Mouse (Mus musculus): ENCODE data around the gene Rnf103. TPM values are rescaled to one million over a fixed set of nuclear protein-coding genes. Genes with fewer than 3 reads are reported as not detected.
"Not testable (repeated sequence)": the region's sequence is repeated elsewhere in the genome, so short reads cannot be mapped to it uniquely, and the experiment has no call there.

Gene Rnf103
- 10 to 100 TPM; 29.9 to 32.3 TPM for total RNA-seq (2021)
- long read RNA-seq, experiment 1, transcript Rnf103-201 (4 exons, 3,264 nt) = major isoform, 19 of 28 reads
- long read RNA-seq, experiment 1, partial matches to known transcripts = 3 of 28 reads
- long read RNA-seq, experiment 1, other reads (novel, unspliced or antisense) = 5 of 28 reads
- long read RNA-seq, experiment 2, transcript Rnf103-201 (4 exons, 3,264 nt) = major isoform, 14 of 19 reads
- long read RNA-seq, experiment 2, partial matches to known transcripts = 3 of 19 reads
- long read RNA-seq, experiment 2, other reads (novel, unspliced or antisense) = 2 of 19 reads

GRCm38 (mm10) chr6:71493675-71494340 lies at the start of gene Rnf103:
Rnf103 (plus strand) TSS chr6:71493894.
- peak; percentile 98 for DNase-seq

GRCm38 (mm10) chr6:71444756-71445155 lies 48.9 kb upstream of the Rnf103 start:
- no peak for DNase-seq

- DNase-seq = no peak
Observed at GRCm38 (mm10) chr6:71445560-71445959, 48.1 kb upstream of the Rnf103 start.

GRCm38 (mm10) chr6:71452792-71453191 lies 40.9 kb upstream of the Rnf103 start:
- no peak for DNase-seq

- not testable (repeated sequence) for DNase-seq
Observed at GRCm38 (mm10) chr6:71453983-71454739, 39.5 kb upstream of the Rnf103 start.

- no peak for DNase-seq
Observed at GRCm38 (mm10) chr6:71457956-71458608, 35.6 kb upstream of the Rnf103 start.

GRCm38 (mm10) chr6:71465146-71465545 lies 28.5 kb upstream of the Rnf103 start:
- DNase-seq = no peak

- no peak for DNase-seq
Observed at GRCm38 (mm10) chr6:71467766-71468165, 25.9 kb upstream of the Rnf103 start.

- peak; percentile 14 for DNase-seq
Observed at GRCm38 (mm10) chr6:71469291-71469690, 24.4 kb upstream of the Rnf103 start.

- DNase-seq = no peak
Observed at GRCm38 (mm10) chr6:71471830-71472520, 21.7 kb upstream of the Rnf103 start.

- DNase-seq = no peak
Observed at GRCm38 (mm10) chr6:71472786-71473185, 20.9 kb upstream of the Rnf103 start.

- no peak for DNase-seq
Observed at GRCm38 (mm10) chr6:71475604-71476003, 18.1 kb upstream of the Rnf103 start.

- DNase-seq = no peak
Observed at GRCm38 (mm10) chr6:71476783-71477182, 16.9 kb upstream of the Rnf103 start.

GRCm38 (mm10) chr6:71478816-71479568 lies 14.7 kb upstream of the Rnf103 start:
- DNase-seq = not testable (repeated sequence)

GRCm38 (mm10) chr6:71479588-71479987 lies 14.1 kb upstream of the Rnf103 start:
- not testable (repeated sequence) for DNase-seq

- no peak for DNase-seq
Observed at GRCm38 (mm10) chr6:71480136-71480535, 13.6 kb upstream of the Rnf103 start.

GRCm38 (mm10) chr6:71481136-71481535 lies 12.6 kb upstream of the Rnf103 start:
- no peak for DNase-seq

- peak; percentile 39 for DNase-seq
Observed at GRCm38 (mm10) chr6:71485246-71485645, 8.4 kb upstream of the Rnf103 start.

- no peak for DNase-seq
Observed at GRCm38 (mm10) chr6:71486226-71486625, 7.5 kb upstream of the Rnf103 start.

- no peak for DNase-seq
Observed at GRCm38 (mm10) chr6:71486867-71487266, 6.8 kb upstream of the Rnf103 start.

GRCm38 (mm10) chr6:71487966-71488365 lies 5.7 kb upstream of the Rnf103 start:
- DNase-seq = no peak

Data from adrenal gland, postnatal 10 days (tissue).